Mouse (Mus musculus) skeletal muscle tissue, postnatal 0 days (tissue): ENCODE data around the gene Igsf8. TPM values are rescaled to one million over a fixed set of nuclear protein-coding genes. Genes with fewer than 3 reads are reported as not detected.

Experiments
- polyA plus RNA-seq: library from polyadenylated mRNA; unstranded; fragments of >200 nt; fragmentation: Nextera tagmentation; extraction: Ambion mirVana; gene quantifications from 2 replicates; pipeline ENCODE4 v1.2.1, GENCODE M21; 2015

The Igsf8 gene
- 16.3 and 17.3 TPM in 2 replicates for polyA plus RNA-seq

DNA sequence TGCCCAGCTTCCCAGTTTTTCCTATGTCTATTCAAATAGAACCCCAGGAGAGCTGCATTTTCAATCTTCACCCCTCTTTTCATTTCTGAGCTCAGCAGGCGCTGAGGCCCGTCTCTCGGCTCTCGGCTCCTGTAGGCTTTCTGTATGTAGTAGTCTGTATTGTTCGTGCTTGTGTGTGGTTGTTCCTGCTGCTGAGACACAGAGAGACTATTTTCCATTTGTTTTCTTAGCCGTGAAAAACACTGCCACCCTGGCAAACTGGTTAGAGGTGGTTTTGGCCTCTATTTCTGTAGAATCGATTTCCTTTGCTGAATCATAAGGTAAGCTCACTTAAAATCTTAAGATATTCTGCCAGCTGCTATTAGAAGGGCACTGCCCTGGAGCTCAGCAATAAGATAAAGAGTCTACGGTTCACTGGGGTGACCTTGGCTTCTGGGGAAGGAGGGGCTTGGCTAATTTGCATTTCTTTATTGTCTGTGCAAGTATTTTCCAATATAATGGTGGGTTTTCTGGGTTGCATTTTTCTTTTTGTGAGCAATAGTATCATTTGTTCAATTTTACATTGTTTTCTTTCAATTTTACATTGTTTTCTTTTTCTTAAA is at the start of gene Igsf8:
Igsf8 (plus strand) TSS at position 165 of the 602 bp plus-strand sequence.

GRCm38 (mm10) chr1:172219451-172220406 is 41.7 kb upstream of the Igsf8 start, which contains the start of gene Casq1:
Gene Casq1, minus strand, starts transcription at chr1:172219868.

DNA sequence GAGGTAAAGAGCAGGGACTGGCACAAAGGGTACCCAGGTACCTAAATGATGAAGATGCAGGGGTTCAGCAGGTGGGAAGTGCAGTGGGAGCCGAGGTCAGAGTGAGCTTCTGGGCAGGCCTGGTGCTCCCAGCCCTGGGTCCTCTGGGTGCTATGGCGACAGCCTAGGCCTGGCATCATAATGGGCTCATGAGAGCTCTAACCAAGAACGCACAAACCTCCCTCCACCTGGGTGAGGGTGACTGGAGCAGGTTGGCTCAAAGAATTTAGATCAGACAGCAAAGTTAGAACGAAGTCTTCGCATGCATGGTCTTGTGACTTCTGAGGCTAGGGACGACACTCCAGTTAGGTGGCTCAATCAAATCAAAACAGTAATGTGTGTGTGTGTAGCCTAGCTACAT is 3.1 kb upstream of the Igsf8 start, which contains the start of gene Atp1a4:
Atp1a4 (minus strand) TSS at position 101 of the 400 bp plus-strand sequence.

GRCm38 (mm10) chr1:172297611-172298537 is 36.4 kb downstream of the Igsf8 start, which contains the start of gene Atp1a2:
Gene Atp1a2, minus strand, starts transcription at chr1:172298064.

GRCm38 (mm10) chr1:172329131-172329530 is 67.7 kb downstream of the Igsf8 start, which contains the start of gene Kcnj9:
Gene Kcnj9, minus strand, starts transcription at chr1:172329318.

DNA sequence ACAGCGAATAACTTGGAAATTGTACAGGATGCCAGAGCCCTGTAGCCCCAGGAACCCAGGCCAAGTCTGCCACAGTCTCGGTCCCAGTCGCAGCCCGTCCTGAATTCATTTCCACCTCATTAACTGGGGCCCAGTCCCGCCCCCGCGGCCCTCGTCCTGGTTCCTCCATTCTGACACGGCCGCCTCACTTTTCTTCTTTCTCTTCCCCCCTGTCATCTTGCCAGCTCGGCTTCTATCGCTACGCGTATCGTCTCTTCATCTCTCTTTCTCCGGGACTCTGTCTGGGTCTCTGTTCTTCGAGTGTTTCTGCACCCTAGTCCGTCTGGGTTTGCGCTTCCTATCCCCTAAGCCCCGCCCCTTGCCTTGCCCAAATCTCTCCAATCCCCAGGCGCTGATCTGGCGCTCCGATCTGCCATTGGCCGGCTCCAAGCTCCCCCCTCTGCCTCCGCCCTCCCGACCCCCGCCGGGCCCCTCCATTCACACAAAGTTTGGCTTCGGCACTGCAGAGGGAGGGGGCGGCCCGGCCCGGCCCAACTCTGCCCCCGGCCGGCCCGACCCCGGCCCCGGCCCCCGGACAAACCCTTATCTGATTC is 79.4 kb downstream of the Igsf8 start, which contains the start of gene Kcnj10:
Kcnj10 (plus strand) TSS at position 482 of the 593 bp plus-strand sequence.

Other genes with a start within 250 kb of the Igsf8 start
- 2.6 and 4.0 TPM in 2 replicates for gene Vangl2, start 233.2 kb upstream of the Igsf8 start, polyA plus RNA-seq
- gene Nhlh1, start 204.1 kb upstream of the Igsf8 start, polyA plus RNA-seq, result not detected in 2 replicates
- gene Copa, start 179.1 kb upstream of the Igsf8 start, polyA plus RNA-seq, result 89.8 and 97.0 TPM in 2 replicates
- 57.0 and 63.1 TPM in 2 replicates for gene Ncstn, start 178.8 kb upstream of the Igsf8 start, polyA plus RNA-seq
- 185 and 200 TPM in 2 replicates for gene Pex19, start 134.9 kb upstream of the Igsf8 start, polyA plus RNA-seq
- gene Dcaf8, start 113.6 kb upstream of the Igsf8 start, polyA plus RNA-seq, result 128 and 141 TPM in 2 replicates
- gene Pea15a, start 54.8 kb upstream of the Igsf8 start, polyA plus RNA-seq, result 79.7 and 89.6 TPM in 2 replicates
- gene Casq1, start 41.8 kb upstream of the Igsf8 start, polyA plus RNA-seq, result 1,722 and 1,828 TPM in 2 replicates
- gene Atp1a4, start 3.2 kb upstream of the Igsf8 start, polyA plus RNA-seq, result 0.05 and 0.10 TPM in 2 replicates
- gene Atp1a2, start 36.4 kb downstream of the Igsf8 start, polyA plus RNA-seq, result 105 and 110 TPM in 2 replicates
- not detected in 2 replicates for gene Kcnj9, start 67.7 kb downstream of the Igsf8 start, polyA plus RNA-seq
- gene Kcnj10, start 79.6 kb downstream of the Igsf8 start, polyA plus RNA-seq, result 0.27 and 0.38 TPM in 2 replicates
- 2.4 TPM in 2 replicates for gene Pigm, start 114.9 kb downstream of the Igsf8 start, polyA plus RNA-seq
- 0.49 and 0.72 TPM in 2 replicates for gene Slamf9, start 213.7 kb downstream of the Igsf8 start, polyA plus RNA-seq
- gene Igsf9, start 220.1 kb downstream of the Igsf8 start, polyA plus RNA-seq, result 0.81 and 2.2 TPM in 2 replicates
- 143 and 184 TPM in 2 replicates for gene Tagln2, start 238.4 kb downstream of the Igsf8 start, polyA plus RNA-seq